Mouse (Mus musculus): ENCODE data around the gene Mpp1. TPM values are rescaled to one million over a fixed set of nuclear protein-coding genes. Genes with fewer than 3 reads are reported as not detected.
A peak's percentile ranks its signal among the peaks of the same experiment; 100 is the strongest.

Mpp1 gene
- total and polyA plus RNA-seq, 3 experiments = 14.3 to 263 (median 54.1) TPM

DNA sequence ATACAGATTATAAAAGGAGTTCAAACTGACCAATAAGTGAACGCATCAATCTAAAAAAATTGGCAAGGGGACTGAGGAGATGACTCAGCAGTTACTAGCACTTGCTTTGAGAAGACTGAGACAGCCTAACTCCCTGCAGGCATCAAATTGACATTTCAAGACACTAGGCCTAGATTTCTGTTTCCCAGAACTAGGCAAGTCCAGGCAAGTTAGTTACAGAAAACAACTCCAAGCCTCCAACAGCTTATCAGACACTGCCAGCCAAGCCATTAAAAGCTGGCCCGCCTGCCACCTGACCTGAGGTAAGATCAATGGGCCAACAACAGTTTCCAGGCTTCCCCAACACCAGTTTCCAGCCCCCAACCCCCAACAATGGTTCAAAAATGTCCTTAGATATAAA lies 6.9 kb upstream of the Mpp1 start (continued):
- TF ChIP-seq TCF12 (IDR thresholded peaks at IDR 0.05; ENCODE audit: low read depth, low read length) (no peak), E2F4 (IDR thresholded peaks at IDR 0.05; ENCODE audit: borderline replicate concordance, low read depth, low read length) (no peak)

DNA sequence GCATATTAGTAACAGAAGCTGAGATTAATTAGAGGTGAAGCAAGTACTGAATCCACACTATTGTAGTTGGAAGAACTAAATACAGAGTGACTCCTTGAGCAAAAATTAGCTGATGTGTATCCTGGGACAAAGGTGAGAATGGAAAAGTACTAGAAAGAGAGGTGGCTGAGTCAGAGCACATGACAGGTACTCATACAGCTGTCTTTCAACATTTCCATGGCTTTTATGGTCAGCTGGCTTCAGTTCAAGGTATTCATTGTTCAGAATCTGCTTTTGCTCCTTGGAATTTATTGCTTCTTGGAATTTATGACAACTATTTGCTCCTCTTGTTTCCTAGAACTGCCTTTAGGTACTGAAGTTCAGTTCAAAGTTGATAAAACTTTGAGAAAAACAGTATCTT lies 6.1 kb upstream of the Mpp1 start:
- peaks cover 0 to 5% of the 10 kb centered on the region in 2 experiments; a peak in 2 of 4 replicates for H3K36me3 ChIP-seq (ENCODE audit: control insufficient read depth in 1 of 2, insufficient read depth in 2 of 2, low read length in 2 of 2)
- H3K4me3 ChIP-seq (ENCODE audit: control insufficient read depth in 1 of 2, insufficient read depth in 1 of 2, low read depth in 2 of 2, low read length in 2 of 2) = no peak overlapping the region
- no peak for DNase-seq (ENCODE audit: low read depth, low spot score)
- H3K9me3 ChIP-seq (replicated peaks; ENCODE audit: insufficient read depth, low read length) = no peaks in the 10 kb centered on the region
- no peak overlapping the region for H3K9ac ChIP-seq (ENCODE audit: control insufficient read depth, low read depth, low read length, poor library complexity, severe bottlenecking)
- H3K79me2 ChIP-seq (ENCODE audit: control insufficient read depth, insufficient read depth, low read length, poor library complexity) = no peaks in the 10 kb centered on the region
- H3K27ac ChIP-seq (ENCODE audit: control insufficient read depth, low read depth, low read length) = no peak overlapping the region
- TF ChIP-seq RAD21 (IDR thresholded peaks at IDR 0.05; ENCODE audit: low read depth, low read length) (no peak), EP300 (IDR thresholded peaks at IDR 0.05; ENCODE audit: low read depth in 1 of 2, low read length in 2 of 2) (no peak), MYB (IDR thresholded peaks at IDR 0.05; ENCODE audit: low read depth, low read length) (no peak), ZNF384 (IDR thresholded peaks at IDR 0.05; ENCODE audit: low read depth, low read length) (no peak), TCF12 (IDR thresholded peaks at IDR 0.05; ENCODE audit: low read depth, low read length) (no peak), SIN3A (IDR thresholded peaks at IDR 0.05; ENCODE audit: low read length) (no peak), USF1 (IDR thresholded peaks at IDR 0.05; ENCODE audit: low read depth, low read length) (no peak), POLR2AphosphoS2 (IDR thresholded peaks at IDR 0.05; ENCODE audit: low read length) (no peak), TBP (IDR thresholded peaks at IDR 0.05; ENCODE audit: low read depth, low read length) (no peak), CHD2 (IDR thresholded peaks at IDR 0.05; ENCODE audit: low read length) (no peak), RCOR1 (IDR thresholded peaks at IDR 0.05; ENCODE audit: low read depth, low read length) (no peak), JUND (IDR thresholded peaks at IDR 0.05; ENCODE audit: low read depth, low read length) (no peak), POLR2A (IDR thresholded peaks at IDR 0.05; ENCODE audit: control insufficient read depth in 1 of 2, insufficient read depth in 1 of 2, low read depth in 1 of 2, low read length in 2 of 2, poor library complexity in 1 of 2) (no peak), SMC3 (IDR thresholded peaks at IDR 0.05; ENCODE audit: low read depth, low read length) (no peak), KAT2A (conservative IDR thresholded peaks at IDR 0.05; ENCODE audit: low read depth, low read length) (no peak), BHLHE40 (IDR thresholded peaks at IDR 0.05; ENCODE audit: borderline replicate concordance, low read depth, low read length) (no peak), UBTF (IDR thresholded peaks at IDR 0.05; ENCODE audit: borderline replicate concordance, insufficient read depth, low read depth, low read length) (no peak)
- H3K27me3 ChIP-seq (ENCODE audit: control insufficient read depth in 1 of 2, insufficient read depth in 2 of 2, low read length in 2 of 2) = no peaks in the 10 kb centered on the region
- H3K4me1 ChIP-seq (ENCODE audit: control insufficient read depth in 1 of 2, insufficient read depth in 2 of 2, low read length in 2 of 2) = no peaks in the 10 kb centered on the region; a peak in 1 of 4 replicates

- Histone ChIP-seq H3K4me3 (ENCODE audit: control insufficient read depth in 1 of 2, insufficient read depth in 1 of 2, low read depth in 2 of 2, low read length in 2 of 2) (peak overlapping the region in 1 of 2 experiments; percentile 91; a peak in 2 of 4 replicates), H3K27ac (ENCODE audit: control insufficient read depth, low read depth, low read length) (peak overlapping the region; percentile 71)
Measured at GRCm38 (mm10) chrX:75129474-75129873, 1.3 kb downstream of the Mpp1 start.

More at GRCm38 (mm10) chrX:75129474-75129873, 1.3 kb downstream of the Mpp1 start:
- TF ChIP-seq RCOR1 (IDR thresholded peaks at IDR 0.05; ENCODE audit: low read depth, low read length) = 0 out of 2 replicates have a peak, but pooled peaks have one; percentile 28
- TF ChIP-seq MXI1 (IDR thresholded peaks at IDR 0.05; ENCODE audit: low read depth, low read length) = peak; percentile 37; the same call in 1 of the 2 replicates
- TF ChIP-seq GATA1 (IDR thresholded peaks at IDR 0.05; ENCODE audit: low read depth, low read length) = peak; percentile 68
- TF ChIP-seq MYB (IDR thresholded peaks at IDR 0.05; ENCODE audit: low read depth, low read length) = peak; percentile 33; the same call in 1 of the 2 replicates
- TF ChIP-seq SIN3A (IDR thresholded peaks at IDR 0.05; ENCODE audit: low read length) = peak; percentile 63
- no peak for TF ChIP-seq UBTF (IDR thresholded peaks at IDR 0.05; ENCODE audit: borderline replicate concordance, insufficient read depth, low read depth, low read length)
- TF ChIP-seq EP300 (IDR thresholded peaks at IDR 0.05; ENCODE audit: low read depth in 1 of 2, low read length in 2 of 2) = peak; percentile 44 to 47; a peak in 2 of 4 replicates
- no peak for TF ChIP-seq HCFC1 (IDR thresholded peaks at IDR 0.05; ENCODE audit: low read depth, low read length)
- no peak for TF ChIP-seq E2F4 (IDR thresholded peaks at IDR 0.05; ENCODE audit: borderline replicate concordance, low read depth, low read length)
- peak; percentile 56; the same call in 1 of the 2 replicates for TF ChIP-seq ETS1 (IDR thresholded peaks at IDR 0.05; ENCODE audit: low read depth, low read length)
- peak; percentile 76 for DNase-seq (ENCODE audit: low read depth, low spot score)
- no peaks in the 10 kb centered on the region for H3K27me3 ChIP-seq (ENCODE audit: control insufficient read depth in 1 of 2, insufficient read depth in 2 of 2, low read length in 2 of 2)
- peaks cover 2 to 3% of the 10 kb centered on the region in 2 experiments; a peak in 3 of 4 replicates for H3K4me1 ChIP-seq (ENCODE audit: control insufficient read depth in 1 of 2, insufficient read depth in 2 of 2, low read length in 2 of 2)
- H3K79me2 ChIP-seq (ENCODE audit: control insufficient read depth, insufficient read depth, low read length, poor library complexity) = peaks cover 2% of the 10 kb centered on the region; the same call in 1 of the 2 replicates
- H3K9ac ChIP-seq (ENCODE audit: control insufficient read depth, low read depth, low read length, poor library complexity, severe bottlenecking) = no peak overlapping the region
- H3K36me3 ChIP-seq (ENCODE audit: control insufficient read depth in 1 of 2, insufficient read depth in 2 of 2, low read length in 2 of 2) = peaks cover 0 to 11% of the 10 kb centered on the region in 2 experiments; a peak in 2 of 4 replicates
- H3K9me3 ChIP-seq (replicated peaks; ENCODE audit: insufficient read depth, low read length) = no peaks in the 10 kb centered on the region

Measured in MEL (cell line).